Mouse (Mus musculus) left cerebral cortex, adult 8-10 months (tissue): ENCODE measurements at regions not wholly inside any gene's neighbourhood (a gene's known extent, or its start where the extent isn't known, plus 50 kb on each side); places are given as distances from the start of the nearest gene placed in this dataset.

Experiments used
- DNase-seq, 2 experiments: peaks; one replicate each; pipeline ENCODE4 v3.0.0; 2022; ENCODE audit warnings: low spot score in 2 of 2

GRCm38 (mm10) chr14:12876417-12877336 lies 53.8 kb upstream of the Cadps start:
- peak in 1 of 2 experiments; percentile 5 for DNase-seq
